Mouse (Mus musculus): ENCODE measurements at regions not wholly inside any gene's neighbourhood (a gene's known extent, or its start where the extent isn't known, plus 50 kb on each side); places are given as distances from the start of the nearest gene placed in this dataset.

- H3K27ac ChIP-seq = no peak overlapping the region
- H3K9ac ChIP-seq (ENCODE audit: low read depth, low read length) = no peak overlapping the region
- no peak for TF ChIP-seq CTCF (IDR thresholded peaks at IDR 0.05; ENCODE audit: low read depth)
- DNase-seq (ENCODE audit: low spot score) (peak; percentile 93), ATAC-seq (replicated peaks; ENCODE audit: low FRiP score, low read depth) (peak; percentile 75; the same call in 1 of the 2 replicates)
- H3K4me3 ChIP-seq (replicated peaks; ENCODE audit: low read depth, low read length) = no peak overlapping the region
- 3% methylated on average over 22 of the region's 22 CpGs for WGBS
- peak overlapping the region; percentile 37; the same call in 1 of the 2 replicates for H3K4me2 ChIP-seq (ENCODE audit: low read length)
- no peaks in the 10 kb centered on the region for H3K36me3 ChIP-seq (ENCODE audit: insufficient read depth, low read length)
- no peaks in the 10 kb centered on the region for H3K9me3 ChIP-seq (replicated peaks; ENCODE audit: low read length)
- H3K27me3 ChIP-seq (ENCODE audit: insufficient read depth, low read length) = peaks cover 38% of the 10 kb centered on the region
- peaks cover 10% of the 10 kb centered on the region for H3K4me1 ChIP-seq (replicated peaks; ENCODE audit: insufficient read depth, low read length)
Observed at GRCm38 (mm10) chr3:118431031-118431723, 130.8 kb upstream of the Dpyd start.

- TF ChIP-seq CTCF (IDR thresholded peaks at IDR 0.05; ENCODE audit: low read depth) = no peak
- peaks cover 38% of the 10 kb centered on the region for H3K27me3 ChIP-seq (ENCODE audit: insufficient read depth, low read length)
Observed at GRCm38 (mm10) chr3:118433441-118434021, 128.4 kb upstream of the Dpyd start.

GRCm38 (mm10) chr3:118434311-118434710, 127.6 kb upstream of the Dpyd start:
- Histone ChIP-seq H3K27me3 (ENCODE audit: insufficient read depth, low read length) (peaks cover 38% of the 10 kb centered on the region), H3K4me2 (ENCODE audit: low read length) (peak overlapping the region; percentile 64), H3K36me3 (ENCODE audit: insufficient read depth, low read length) (no peaks in the 10 kb centered on the region), H3K4me1 (replicated peaks; ENCODE audit: insufficient read depth, low read length) (peaks cover 10% of the 10 kb centered on the region), H3K9ac (ENCODE audit: low read depth, low read length) (no peak overlapping the region), H3K27ac (no peak overlapping the region), H3K4me3 (replicated peaks; ENCODE audit: low read depth, low read length) (peak overlapping the region; percentile 32), H3K9me3 (replicated peaks; ENCODE audit: low read length) (no peaks in the 10 kb centered on the region)
- under 1% methylated on average over 17 of the region's 17 CpGs for WGBS
- DNase-seq (ENCODE audit: low spot score) (no peak), ATAC-seq (replicated peaks; ENCODE audit: low FRiP score, low read depth) (no peak)
- TF ChIP-seq CTCF (IDR thresholded peaks at IDR 0.05; ENCODE audit: low read depth) = no peak

More at GRCm38 (mm10) chr3:118433441-118434021, 128.4 kb upstream of the Dpyd start:
- ATAC-seq (replicated peaks; ENCODE audit: low FRiP score, low read depth) = no peak
- Histone ChIP-seq H3K4me2 (ENCODE audit: low read length) (peak overlapping the region; percentile 64), H3K4me3 (replicated peaks; ENCODE audit: low read depth, low read length) (peak overlapping the region; percentile 32), H3K36me3 (ENCODE audit: insufficient read depth, low read length) (no peaks in the 10 kb centered on the region), H3K9ac (ENCODE audit: low read depth, low read length) (no peak overlapping the region), H3K9me3 (replicated peaks; ENCODE audit: low read length) (no peaks in the 10 kb centered on the region), H3K4me1 (replicated peaks; ENCODE audit: insufficient read depth, low read length) (peaks cover 10% of the 10 kb centered on the region), H3K27ac (no peak overlapping the region)
- no peak for DNase-seq (ENCODE audit: low spot score)
- WGBS = 1% methylated on average over 31 of the region's 31 CpGs

- ATAC-seq (replicated peaks; ENCODE audit: low FRiP score, low read depth) = no peak
- H3K4me1 ChIP-seq (replicated peaks; ENCODE audit: insufficient read depth, low read length) = peaks cover 10% of the 10 kb centered on the region
- TF ChIP-seq CTCF (IDR thresholded peaks at IDR 0.05; ENCODE audit: low read depth) = no peak
- WGBS = under 1% methylated on average over 13 of the region's 13 CpGs
- no peak for DNase-seq (ENCODE audit: low spot score)
- no peaks in the 10 kb centered on the region for H3K9me3 ChIP-seq (replicated peaks; ENCODE audit: low read length)
- no peak overlapping the region for H3K4me2 ChIP-seq (ENCODE audit: low read length)
- H3K27ac ChIP-seq = no peak overlapping the region
- H3K27me3 ChIP-seq (ENCODE audit: insufficient read depth, low read length) = peaks cover 36% of the 10 kb centered on the region
- 0 out of 2 replicates have a peak overlapping the region, but pooled peaks have one; percentile 2 for H3K4me3 ChIP-seq (replicated peaks; ENCODE audit: low read depth, low read length)
- H3K9ac ChIP-seq (ENCODE audit: low read depth, low read length) = no peak overlapping the region
- no peaks in the 10 kb centered on the region for H3K36me3 ChIP-seq (ENCODE audit: insufficient read depth, low read length)
Observed at GRCm38 (mm10) chr3:118434847-118435246, 127.1 kb upstream of the Dpyd start.

GRCm38 (mm10) chr3:118435248-118435647, 126.7 kb upstream of the Dpyd start:
- WGBS = 8% methylated on average over 9 of the region's 9 CpGs
- no peaks in the 10 kb centered on the region for H3K36me3 ChIP-seq (ENCODE audit: insufficient read depth, low read length)
- H3K27me3 ChIP-seq (ENCODE audit: insufficient read depth, low read length) = peaks cover 32% of the 10 kb centered on the region
- no peaks in the 10 kb centered on the region for H3K9me3 ChIP-seq (replicated peaks; ENCODE audit: low read length)
- no peak overlapping the region for H3K4me2 ChIP-seq (ENCODE audit: low read length)
- ATAC-seq (replicated peaks; ENCODE audit: low FRiP score, low read depth) (no peak), DNase-seq (ENCODE audit: low spot score) (no peak)
- peaks cover 6% of the 10 kb centered on the region for H3K4me1 ChIP-seq (replicated peaks; ENCODE audit: insufficient read depth, low read length)
- H3K9ac ChIP-seq (ENCODE audit: low read depth, low read length) = no peak overlapping the region
- no peak overlapping the region for H3K27ac ChIP-seq
- 0 out of 2 replicates have a peak overlapping the region, but pooled peaks have one; percentile 2 for H3K4me3 ChIP-seq (replicated peaks; ENCODE audit: low read depth, low read length)
- no peak for TF ChIP-seq CTCF (IDR thresholded peaks at IDR 0.05; ENCODE audit: low read depth)

GRCm38 (mm10) chr3:118443742-118444332, 118.1 kb upstream of the Dpyd start:
- no peaks in the 10 kb centered on the region for H3K4me1 ChIP-seq (replicated peaks; ENCODE audit: insufficient read depth, low read length)
- no peak for TF ChIP-seq CTCF (IDR thresholded peaks at IDR 0.05; ENCODE audit: low read depth)
- no peaks in the 10 kb centered on the region for H3K36me3 ChIP-seq (ENCODE audit: insufficient read depth, low read length)
- no peak overlapping the region for H3K4me2 ChIP-seq (ENCODE audit: low read length)
- H3K27me3 ChIP-seq (ENCODE audit: insufficient read depth, low read length) = no peaks in the 10 kb centered on the region
- H3K9me3 ChIP-seq (replicated peaks; ENCODE audit: low read length) = no peaks in the 10 kb centered on the region
- 43% methylated on average over 8 of the region's 8 CpGs for WGBS
- no peak for DNase-seq (ENCODE audit: low spot score)
- no peak overlapping the region for H3K27ac ChIP-seq
- ATAC-seq (replicated peaks; ENCODE audit: low FRiP score, low read depth) = no peak
- no peak overlapping the region for H3K4me3 ChIP-seq (replicated peaks; ENCODE audit: low read depth, low read length)
- no peak overlapping the region for H3K9ac ChIP-seq (ENCODE audit: low read depth, low read length)
